Mouse (Mus musculus) liver, postnatal 0 days (tissue): ENCODE data around the gene Nfkbie. TPM values are rescaled to one million over a fixed set of nuclear protein-coding genes. Genes with fewer than 3 reads are reported as not detected.

Experiments
- ATAC-seq: fragments of 200-750 bp; cut with Nextera tagmentation; 2 replicates; pipeline ENCODE4 v1.8.0; 2017; ENCODE audit warnings: mild to moderate bottlenecking, moderate library complexity
- DNase-seq: peaks from one replicate; pipeline ENCODE4 v3.0.0-alpha.2; 2016
- H3K27ac ChIP-seq: fragments of 300-500 bp; sonication (generic); 2 replicates; pipeline ENCODE4 v1.5.1; 2014; ENCODE audit warnings: antibody characterized with exemption, moderate library complexity, mild to moderate bottlenecking, low read depth
- H3K27me3 ChIP-seq: fragments of 300-500 bp; sonication (generic); 2 replicates; pipeline ENCODE4 v1.6.1; 2014; ENCODE audit warnings: low read length, control low read depth, mixed read lengths; ENCODE audit not compliant: insufficient read depth
- H3K36me3 ChIP-seq: fragments of 300-500 bp; sonication (generic); replicated peaks from 2 replicates; pipeline ENCODE4 v1.6.1; 2014; ENCODE audit warnings: mild to moderate bottlenecking, control low read depth, low read length, moderate library complexity, mixed read lengths; ENCODE audit not compliant: insufficient read depth
- H3K4me1 ChIP-seq: fragments of 300-500 bp; sonication (generic); 2 replicates; pipeline ENCODE4 v1.6.1; 2014; ENCODE audit warnings: antibody characterized with exemption, mild to moderate bottlenecking, control low read depth; ENCODE audit not compliant: insufficient read depth
- H3K4me2 ChIP-seq: fragments of 300-500 bp; sonication (generic); 2 replicates; pipeline ENCODE4 v1.6.1; 2014; ENCODE audit warnings: low read depth, mild to moderate bottlenecking, low read length, moderate library complexity, mixed read lengths
- H3K4me3 ChIP-seq: fragments of 300-500 bp; sonication (generic); 2 replicates; pipeline ENCODE4 v1.5.1; 2014; ENCODE audit warnings: low read depth, low read length
- H3K9ac ChIP-seq: fragments of 300-500 bp; sonication (generic); replicated peaks from 2 replicates; pipeline ENCODE4 v1.6.1; 2014; ENCODE audit warnings: mild to moderate bottlenecking, moderate library complexity
- H3K9me3 ChIP-seq: fragments of 300-500 bp; sonication (generic); 2 replicates; pipeline ENCODE4 v1.6.1; 2016; ENCODE audit warnings: mild to moderate bottlenecking, control low read depth, low read length, mixed read lengths
- CTCF ChIP-seq: sonication (generic); IDR thresholded peaks from 2 replicates; pipeline ENCODE4 v1.5.1; 2016; ENCODE audit warnings: antibody characterized with exemption, low read depth
- EP300 ChIP-seq: IDR thresholded peaks from 2 replicates; pipeline ENCODE4 v1.6.1; 2016; ENCODE audit warnings: antibody characterized with exemption, low read depth, mild to moderate bottlenecking
- WGBS: fragments of 180-500 bp; shearing (Covaris S2); extraction: QIAGEN DNeasy Blood & Tissue Kit; methylation state at CpG from one replicate; pipeline ENCODE4 v1.1.7; 2014; ENCODE audit not compliant: insufficient replicate concordance; 5-methylcytosine and 5-hydroxymethylcytosine counted together
- polyA plus RNA-seq: library from polyadenylated mRNA; unstranded; fragments of >200 nt; fragmentation: Nextera tagmentation; extraction: Ambion mirVana; gene quantifications from 2 replicates; pipeline ENCODE4 v1.2.1, GENCODE M21; 2015

Nfkbie gene
- polyA plus RNA-seq, 1 experiment from 2014 or later = 2.8 TPM

DNA sequence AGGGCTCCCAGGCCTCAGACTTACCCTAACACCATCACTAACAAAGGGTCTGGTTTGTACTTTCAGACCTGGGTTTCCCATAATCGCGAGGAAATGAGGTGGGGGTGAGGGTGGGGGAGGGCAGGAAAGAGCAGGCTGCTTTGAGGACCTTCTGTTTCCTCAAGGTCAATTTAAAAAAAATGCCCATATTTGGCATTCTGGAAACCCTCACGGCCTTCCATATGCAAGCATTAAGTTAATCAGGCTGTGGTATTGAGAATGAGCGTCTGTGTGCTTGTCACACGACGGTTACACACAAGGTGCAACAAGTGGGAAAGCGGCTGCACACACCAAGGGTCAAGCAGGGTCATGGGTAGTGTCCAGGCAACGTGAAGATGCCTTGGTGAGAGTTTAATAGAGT lies 56.5 kb downstream of the Nfkbie start:
- Histone ChIP-seq H3K27me3 (no peaks in the 10 kb centered on the region), H3K9ac (no peak overlapping the region), H3K4me3 (no peak overlapping the region), H3K4me1 (peaks cover 8% of the 10 kb centered on the region), H3K27ac (no peak overlapping the region), H3K4me2 (no peak overlapping the region), H3K9me3 (no peaks in the 10 kb centered on the region), H3K36me3 (no peaks in the 10 kb centered on the region)
- TF ChIP-seq CTCF = no peak
- no peak for TF ChIP-seq EP300
- ATAC-seq (no peak), DNase-seq (no peak)
- WGBS = 69% methylated on average over 8 of the region's 8 CpGs

Other genes starting within 250 kb of the Nfkbie start
- gene Cdc5l, start 122.0 kb upstream of the Nfkbie start, polyA plus RNA-seq = 20.9 and 21.7 TPM in 2 replicates
- not detected in 2 replicates for gene Spats1, start 80.3 kb upstream of the Nfkbie start, polyA plus RNA-seq
- gene Aars2, start 48.9 kb upstream of the Nfkbie start, polyA plus RNA-seq = 4.2 and 4.8 TPM in 2 replicates
- not detected in 2 replicates for gene Tcte1, start 32.3 kb upstream of the Nfkbie start, polyA plus RNA-seq
- 0.13 and 0.19 TPM in 2 replicates for gene Tmem151b, start 6.0 kb upstream of the Nfkbie start, polyA plus RNA-seq
- gene Slc35b2, start 8.2 kb downstream of the Nfkbie start, polyA plus RNA-seq = 47.7 and 47.9 TPM in 2 replicates
- gene Hsp90ab1, start 17.6 kb downstream of the Nfkbie start, polyA plus RNA-seq = 419 and 445 TPM in 2 replicates
- 83.0 and 91.6 TPM in 2 replicates for gene Slc29a1, start 43.9 kb downstream of the Nfkbie start, polyA plus RNA-seq
- 0.19 TPM in 1 of 2 replicates, not detected in the other for gene Mymx, start 46.4 kb downstream of the Nfkbie start, polyA plus RNA-seq
- not detected in 2 replicates for gene Capn11, start 103.6 kb downstream of the Nfkbie start, polyA plus RNA-seq
- 113 TPM in 2 replicates for gene Mrpl14, start 130.6 kb downstream of the Nfkbie start, polyA plus RNA-seq
- 15.1 and 16.9 TPM in 2 replicates for gene Tmem63b, start 131.2 kb downstream of the Nfkbie start, polyA plus RNA-seq
- not detected in 2 replicates for gene 1600014C23Rik, start 178.1 kb downstream of the Nfkbie start, polyA plus RNA-seq